Mouse (Mus musculus): Measurements from ENCODE around the gene Pole2.
A peak's percentile ranks its signal among the peaks of the same experiment; 100 is the strongest.

The Pole2 gene

DNA sequence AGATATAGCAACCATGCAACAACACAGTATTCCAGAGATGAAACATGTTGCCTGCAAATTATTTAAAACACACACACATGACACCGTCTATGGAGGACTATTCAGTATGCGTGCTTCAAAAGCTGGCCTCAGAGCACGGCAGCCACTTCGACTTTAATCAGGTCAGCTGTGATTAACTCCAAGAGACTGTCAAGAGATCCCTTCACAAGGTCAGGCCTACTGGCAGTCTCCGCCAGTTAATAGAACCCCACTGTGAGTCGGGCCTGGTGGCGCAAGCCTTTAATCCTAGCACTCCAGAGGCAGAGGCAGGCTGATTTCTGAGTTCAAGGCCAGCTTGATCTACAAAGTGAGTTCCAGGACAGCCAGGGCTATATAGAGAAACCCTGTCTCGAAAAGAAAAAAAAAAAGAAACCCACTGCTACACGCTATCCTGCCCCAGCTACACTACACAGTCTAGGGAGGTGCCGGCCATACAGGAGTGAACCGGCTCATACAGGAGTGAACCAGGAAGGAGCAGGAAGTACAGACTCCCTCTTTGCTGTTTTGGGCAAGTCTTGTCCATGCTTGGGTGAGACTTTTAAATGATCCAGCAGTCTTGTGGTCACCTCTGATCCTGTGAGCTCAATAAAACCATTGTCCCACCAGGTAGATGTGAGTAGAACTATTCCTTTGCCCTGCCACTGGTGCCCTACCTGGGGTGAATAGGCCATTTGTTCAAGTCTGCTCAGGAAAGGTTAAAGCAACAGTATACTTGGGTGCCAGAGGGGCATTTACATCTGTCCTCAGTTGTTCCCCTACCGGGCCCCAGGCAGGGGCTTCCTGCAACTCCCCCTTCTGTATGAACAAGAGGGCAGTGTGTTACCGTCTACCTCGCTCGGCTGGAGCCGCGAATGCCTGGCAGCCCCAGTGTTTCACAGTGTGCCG is 17.7 kb downstream of the Pole2 start:
- no peak for DNase-seq (ENCODE audit: low read depth, low spot score)

DNA sequence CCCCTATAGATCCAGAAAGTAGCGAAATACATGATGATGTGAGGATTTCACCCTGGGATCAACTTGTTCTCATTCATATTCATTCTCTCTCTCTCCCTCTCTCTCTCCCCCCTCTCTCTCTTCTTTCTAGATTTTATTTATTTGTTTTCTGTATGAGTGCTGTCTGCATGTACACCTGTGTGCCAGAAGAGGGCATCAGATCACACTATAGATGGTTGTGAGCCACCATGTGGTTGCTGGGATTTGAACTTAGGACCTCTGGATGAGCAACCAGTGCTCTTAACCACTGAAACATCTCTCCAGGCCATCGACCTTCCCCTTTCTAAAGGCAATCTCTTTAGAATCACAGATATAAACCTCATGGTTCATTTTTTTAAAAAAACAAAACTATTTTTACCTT is 19.5 kb downstream of the Pole2 start:
- no peak for DNase-seq (ENCODE audit: low read depth, low spot score)

DNA sequence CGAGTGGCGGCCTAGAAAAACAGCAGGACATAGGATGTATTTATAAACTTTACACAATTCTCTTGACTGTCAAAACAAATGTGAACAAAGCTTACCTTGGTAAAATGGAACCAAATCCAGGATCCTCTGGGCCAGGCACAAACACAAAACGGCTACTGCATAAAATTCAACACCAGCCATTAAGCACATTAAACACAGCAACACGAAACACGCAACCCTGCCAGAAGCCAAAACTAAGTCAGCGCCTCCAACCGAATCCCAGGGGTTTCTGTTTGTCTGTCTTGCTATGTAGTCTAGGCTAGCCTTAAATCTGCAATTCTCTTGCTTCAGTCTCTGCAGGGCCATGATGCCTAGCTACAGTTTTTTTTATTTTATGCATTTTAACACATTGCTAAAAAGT is 20.1 kb downstream of the Pole2 start:
- DNase-seq (ENCODE audit: low read depth, low spot score) = no peak

DNA sequence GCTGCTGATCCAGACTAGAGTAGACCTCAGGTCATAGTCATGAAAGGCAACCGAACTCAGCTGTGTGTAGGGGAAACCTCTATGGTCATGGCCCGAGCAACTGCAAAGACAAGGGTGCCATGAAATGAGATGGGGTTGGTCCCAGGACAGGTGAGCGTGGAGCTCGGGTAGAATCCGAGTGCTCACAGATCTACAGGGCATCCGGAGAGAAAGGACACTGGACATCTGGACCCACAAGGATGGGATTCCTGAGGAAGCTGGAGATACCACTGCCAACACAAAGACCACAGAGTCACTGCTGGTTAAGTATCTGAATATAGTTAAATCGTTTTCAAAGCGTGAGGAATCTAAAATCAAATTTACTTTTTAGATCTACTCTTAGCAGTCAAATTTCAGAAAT is 20.6 kb downstream of the Pole2 start:
- no peak for DNase-seq (ENCODE audit: low read depth, low spot score)

DNA sequence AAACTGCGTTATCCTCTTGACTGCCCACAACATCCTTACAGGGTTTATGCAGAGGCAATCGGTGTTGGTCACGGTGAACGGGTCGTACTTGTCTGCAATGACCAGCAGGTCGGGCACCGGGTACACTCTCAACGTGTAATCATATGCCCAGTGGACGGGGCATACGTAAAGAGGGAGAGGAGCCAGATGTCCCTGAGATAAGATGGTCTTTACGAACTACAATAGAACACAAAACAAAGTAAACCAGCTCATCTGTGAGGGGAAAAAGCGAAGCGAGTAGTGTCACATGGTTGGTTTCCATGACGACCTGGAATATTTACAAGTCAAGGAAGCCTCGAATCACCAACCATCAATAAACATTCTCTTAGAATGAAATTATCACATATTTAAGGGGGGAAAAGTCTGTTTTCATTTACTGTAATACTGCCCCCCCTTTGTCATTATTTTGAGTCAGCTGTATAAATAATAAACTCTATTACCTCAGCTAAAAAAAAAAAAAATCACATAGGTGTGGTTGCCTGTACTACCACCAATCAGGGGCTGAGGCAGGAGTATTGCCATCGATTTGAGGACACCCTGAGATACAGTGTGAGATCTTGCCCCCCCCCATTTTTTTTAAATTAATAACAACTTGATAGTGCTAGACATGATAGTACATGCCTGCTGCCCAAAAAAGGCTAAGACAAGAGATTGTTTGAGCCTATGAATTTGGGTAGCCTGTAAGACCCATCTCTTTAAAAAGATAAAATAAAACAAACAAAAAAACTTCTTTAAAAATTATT is 23.8 kb downstream of the Pole2 start, which contains the start of gene Gm49384:
Gm49384 (minus strand) TSS at position 216 of the 782 bp plus-strand sequence.
- no peak for DNase-seq (ENCODE audit: low read depth, low spot score)

DNA sequence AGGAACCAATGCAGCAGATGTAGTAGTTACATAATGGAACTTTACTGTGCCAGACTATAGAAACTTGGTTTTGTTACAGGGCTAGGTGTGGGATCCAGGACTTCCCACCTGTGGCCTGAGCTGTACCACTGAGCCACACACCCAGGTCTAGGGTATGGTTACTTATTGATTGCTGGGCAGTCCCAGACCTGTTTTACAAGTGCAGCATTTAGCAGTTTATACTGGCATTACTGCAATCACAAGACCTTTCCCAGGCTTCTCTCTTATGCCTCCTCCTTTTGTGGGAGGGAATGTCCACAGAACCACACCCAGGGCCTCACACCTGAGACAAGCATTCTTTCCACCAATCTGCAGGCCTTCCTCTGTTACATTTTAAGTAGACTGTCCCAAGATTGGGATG is 29.0 kb downstream of the Pole2 start:
- no peak for DNase-seq (ENCODE audit: low read depth, low spot score)

DNA sequence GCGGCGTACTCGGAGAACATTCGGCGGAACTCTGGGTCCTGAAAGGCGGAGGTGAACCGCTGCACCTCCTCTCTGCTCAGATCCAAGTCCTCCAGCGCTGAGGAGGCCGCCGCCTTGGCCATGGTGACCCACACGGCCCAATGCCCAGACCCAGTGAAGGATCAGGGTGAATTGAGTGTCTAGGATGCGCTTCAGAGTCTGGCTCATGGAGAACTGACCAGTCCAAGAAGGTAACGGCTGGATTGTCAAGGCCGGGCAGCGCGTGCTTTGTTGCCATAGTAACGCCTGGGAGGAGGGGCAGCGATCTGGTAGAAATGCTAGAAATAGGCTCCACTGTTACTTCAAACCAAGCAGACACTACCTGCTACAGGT is 29.8 kb downstream of the Pole2 start, which contains the start of gene Dnaaf2:
Dnaaf2 (minus strand) TSS at position 266 of the 372 bp plus-strand sequence.
- peak; percentile 62 for DNase-seq (ENCODE audit: low read depth, low spot score)

DNA sequence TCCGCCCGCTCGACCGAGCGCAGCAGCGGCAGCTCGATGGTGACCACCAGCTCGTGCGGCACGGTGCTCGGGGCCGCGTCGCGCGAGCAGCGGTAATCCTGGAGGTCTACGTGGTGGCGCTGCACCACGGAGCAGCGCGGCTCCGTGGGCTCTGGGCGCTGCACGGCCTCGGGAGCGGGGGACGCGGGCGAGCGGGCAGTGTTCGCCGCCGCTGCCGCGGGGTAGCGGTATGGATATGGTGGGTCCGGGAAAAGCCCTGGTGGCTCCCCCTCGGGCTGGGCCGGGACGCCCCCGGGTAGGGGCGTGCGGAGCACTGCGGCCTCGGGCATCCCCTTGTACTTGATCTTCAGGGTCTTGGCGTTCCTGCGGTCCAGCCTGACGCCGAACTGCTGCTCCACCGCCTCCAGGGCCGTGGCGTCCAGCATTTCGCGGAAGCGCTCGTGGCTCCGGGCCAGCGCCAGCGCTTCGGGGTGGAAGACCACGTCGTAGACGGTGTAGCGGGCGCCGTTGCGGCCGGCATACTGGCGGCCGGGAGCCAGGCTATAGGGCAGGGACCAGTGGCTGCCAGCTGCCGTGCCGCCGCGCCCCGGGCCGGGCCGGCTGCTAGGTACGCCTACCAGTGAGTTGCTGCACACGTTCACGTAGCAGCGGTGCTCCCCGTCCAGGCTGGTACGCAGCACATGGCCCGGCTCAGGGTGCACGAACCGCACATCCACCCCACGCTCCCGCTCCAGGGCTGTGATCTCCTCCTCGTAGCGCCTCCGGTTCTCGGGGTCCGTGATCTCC is 30.4 kb downstream of the Pole2 start:
- peak; percentile 60 for DNase-seq (ENCODE audit: low read depth, low spot score)

DNA sequence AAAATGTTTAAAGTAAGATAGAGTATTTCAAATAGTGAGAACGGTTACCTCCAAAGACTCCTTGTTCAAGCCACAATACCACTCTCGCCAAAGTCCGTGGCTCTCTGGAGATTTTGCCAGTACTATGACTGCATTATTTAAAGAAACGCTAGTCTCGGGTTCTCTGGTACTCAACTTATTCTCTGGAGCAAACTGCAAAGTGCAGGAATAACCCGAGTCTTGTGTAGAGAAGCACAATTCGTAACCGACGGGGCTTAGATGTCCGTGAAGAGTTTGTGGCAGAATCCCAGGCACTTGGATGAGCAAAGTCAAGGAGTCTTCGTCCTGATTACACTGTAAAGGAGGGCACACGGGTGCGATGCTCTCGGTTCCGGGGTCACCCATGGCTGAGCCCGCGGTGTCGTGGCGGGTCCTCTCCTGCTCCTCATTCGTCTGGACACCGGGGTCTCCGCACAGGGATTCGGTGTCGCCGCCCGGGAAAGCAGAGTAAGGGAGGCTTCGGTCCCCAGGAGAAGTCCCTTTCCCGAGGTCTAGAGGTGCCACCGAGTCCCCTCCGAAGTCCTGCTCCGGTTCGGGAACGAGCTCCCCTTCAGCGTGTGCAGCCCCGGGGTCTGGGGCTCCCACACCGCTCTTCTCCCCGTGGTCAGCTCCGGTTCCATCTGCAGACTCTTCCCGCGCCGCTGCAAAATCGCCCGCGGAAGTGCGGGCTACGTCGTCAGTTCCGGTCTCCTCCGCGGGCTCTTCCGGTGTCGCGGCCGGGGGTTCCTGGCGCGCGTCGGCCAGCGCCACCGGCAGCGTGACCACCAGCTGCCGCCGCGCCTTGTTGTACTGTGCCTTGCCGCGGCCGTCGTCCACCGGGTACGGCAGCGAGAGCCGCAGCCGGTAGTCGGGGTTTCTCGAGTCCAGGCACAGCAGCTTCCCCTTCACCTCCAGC is 31.3 kb downstream of the Pole2 start, which contains the start of gene Gm49383:
Gm49383 (minus strand) TSS at position 661 of the 934 bp plus-strand sequence.
- peak; percentile 58 for DNase-seq (ENCODE audit: low read depth, low spot score)

DNA sequence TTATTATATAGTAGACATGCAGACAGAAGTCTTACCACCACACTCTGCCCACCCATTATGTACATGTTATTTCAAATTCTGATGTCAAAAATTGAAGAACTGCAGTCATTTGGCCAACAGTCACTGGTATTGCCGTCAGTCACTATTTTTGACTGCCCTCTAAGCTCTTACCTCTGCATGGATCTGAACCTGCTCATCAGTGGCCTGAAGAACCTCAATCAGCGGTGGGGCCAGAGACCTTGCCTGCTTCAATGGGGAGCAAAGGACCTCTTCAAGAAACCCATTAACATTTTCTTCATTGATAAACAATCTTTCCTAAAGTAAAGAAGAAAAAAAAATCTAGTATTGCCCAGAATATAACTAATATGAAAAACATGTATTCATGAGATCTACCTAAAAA is 35.4 kb downstream of the Pole2 start:
- DNase-seq (ENCODE audit: low read depth, low spot score) = no peak

DNA sequence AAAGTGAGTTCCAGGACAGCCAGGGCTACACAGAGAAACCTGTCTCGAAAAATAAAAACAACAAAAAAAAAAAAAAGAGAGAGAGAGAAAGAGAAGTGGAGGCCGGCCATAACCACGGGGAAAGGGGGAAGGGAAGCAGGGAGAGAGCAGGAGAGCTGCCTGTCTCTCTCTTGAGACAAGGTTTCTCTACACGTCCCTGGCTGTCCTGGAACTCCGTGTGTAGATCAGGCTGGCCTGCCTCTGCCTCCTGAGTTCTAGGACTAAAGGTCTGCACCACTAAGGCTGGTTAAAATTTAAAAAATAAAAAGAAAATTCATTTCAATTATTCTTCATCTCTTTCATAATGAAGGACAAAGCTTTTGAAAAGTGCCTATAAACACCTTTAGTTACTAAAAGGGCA is 36.6 kb downstream of the Pole2 start:
- no peak for DNase-seq (ENCODE audit: low read depth, low spot score)

DNA sequence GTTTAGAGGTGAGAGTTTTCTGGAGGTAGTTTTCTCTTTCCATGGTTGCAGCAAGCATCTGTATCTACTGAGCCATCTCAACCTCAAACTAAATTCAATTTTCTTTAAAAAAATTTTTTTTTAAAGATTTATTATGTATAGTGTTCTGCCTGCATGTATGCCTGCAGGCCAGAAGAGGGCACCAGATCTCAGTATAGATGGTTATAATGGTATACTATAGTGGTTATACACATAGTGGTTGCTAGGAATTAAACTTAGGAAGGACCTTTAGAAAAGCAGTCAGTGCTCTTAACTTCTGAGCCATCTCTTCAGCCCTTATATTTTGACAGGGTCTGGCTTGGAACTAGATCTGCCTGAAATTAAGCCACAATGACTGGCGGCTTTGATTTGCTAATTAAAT is 37.5 kb downstream of the Pole2 start:
- no peak for DNase-seq (ENCODE audit: low read depth, low spot score)

DNA sequence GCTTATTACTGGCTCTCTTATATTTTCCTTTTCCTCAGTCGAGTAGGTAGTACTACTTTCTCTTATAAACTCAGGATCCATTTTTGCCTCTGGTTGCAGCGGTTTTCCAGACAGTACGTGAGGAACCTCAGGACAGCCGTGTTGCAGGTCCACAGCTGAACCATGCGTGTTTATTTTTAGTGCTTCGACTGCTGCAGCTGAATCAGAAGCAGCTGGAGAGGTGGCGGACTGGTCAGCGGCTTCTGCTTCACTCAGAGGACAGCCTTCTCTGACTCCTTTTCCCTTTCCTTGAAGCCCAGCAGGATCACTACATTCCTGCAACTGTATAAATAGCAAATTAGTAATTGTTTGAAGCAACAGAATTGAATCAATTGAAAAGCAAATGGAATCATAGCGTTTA is 37.9 kb downstream of the Pole2 start:
- DNase-seq (ENCODE audit: low read depth, low spot score) = no peak

DNA sequence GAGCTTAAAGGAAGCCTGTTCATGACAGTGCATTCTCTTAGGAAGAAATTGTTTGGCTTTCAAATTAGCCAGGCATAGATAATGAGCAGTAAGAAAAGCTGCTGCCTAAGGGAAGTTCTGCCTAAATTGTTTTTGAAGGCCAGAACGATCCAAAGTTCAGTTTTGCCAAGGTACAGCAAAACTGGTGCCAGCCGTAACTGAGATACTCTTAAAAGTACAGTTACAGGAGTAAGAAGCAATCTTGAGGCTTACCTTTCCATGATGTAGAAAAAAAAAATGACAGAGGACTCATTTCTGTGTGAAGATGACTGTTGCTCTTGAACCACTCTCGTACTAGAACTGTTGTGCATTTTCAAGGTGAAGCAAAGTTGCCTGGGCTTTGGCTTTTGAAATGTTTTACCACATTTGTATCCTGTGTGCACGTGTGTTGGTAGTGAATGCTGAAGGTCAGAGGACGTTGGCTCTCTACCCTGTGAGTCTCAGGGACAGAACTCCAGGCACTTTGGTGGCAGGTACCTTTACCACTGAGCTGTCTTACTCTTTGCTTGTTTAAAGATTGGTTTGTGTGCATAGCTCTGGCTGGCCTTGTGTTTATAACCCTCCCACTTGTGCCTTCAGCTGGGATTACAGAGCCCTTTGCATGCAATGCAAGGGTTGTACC is 41.1 kb downstream of the Pole2 start:
- no peak for DNase-seq (ENCODE audit: low read depth, low spot score)

DNA sequence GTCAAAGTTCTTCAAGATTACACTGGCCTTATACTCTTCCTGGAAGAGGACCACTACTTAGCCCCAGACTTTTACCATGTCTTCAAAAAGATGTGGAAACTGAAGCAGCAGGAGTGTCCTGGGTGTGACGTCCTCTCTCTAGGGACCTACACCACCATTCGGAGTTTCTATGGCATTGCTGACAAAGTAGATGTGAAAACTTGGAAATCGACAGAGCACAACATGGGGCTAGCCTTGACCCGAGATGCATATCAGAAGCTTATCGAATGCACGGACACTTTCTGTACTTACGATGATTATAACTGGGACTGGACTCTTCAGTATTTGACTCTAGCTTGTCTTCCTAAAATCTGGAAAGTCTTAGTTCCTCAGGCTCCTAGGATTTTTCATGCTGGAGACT is 42.6 kb downstream of the Pole2 start:
- no peak for DNase-seq (ENCODE audit: low read depth, low spot score)

DNA sequence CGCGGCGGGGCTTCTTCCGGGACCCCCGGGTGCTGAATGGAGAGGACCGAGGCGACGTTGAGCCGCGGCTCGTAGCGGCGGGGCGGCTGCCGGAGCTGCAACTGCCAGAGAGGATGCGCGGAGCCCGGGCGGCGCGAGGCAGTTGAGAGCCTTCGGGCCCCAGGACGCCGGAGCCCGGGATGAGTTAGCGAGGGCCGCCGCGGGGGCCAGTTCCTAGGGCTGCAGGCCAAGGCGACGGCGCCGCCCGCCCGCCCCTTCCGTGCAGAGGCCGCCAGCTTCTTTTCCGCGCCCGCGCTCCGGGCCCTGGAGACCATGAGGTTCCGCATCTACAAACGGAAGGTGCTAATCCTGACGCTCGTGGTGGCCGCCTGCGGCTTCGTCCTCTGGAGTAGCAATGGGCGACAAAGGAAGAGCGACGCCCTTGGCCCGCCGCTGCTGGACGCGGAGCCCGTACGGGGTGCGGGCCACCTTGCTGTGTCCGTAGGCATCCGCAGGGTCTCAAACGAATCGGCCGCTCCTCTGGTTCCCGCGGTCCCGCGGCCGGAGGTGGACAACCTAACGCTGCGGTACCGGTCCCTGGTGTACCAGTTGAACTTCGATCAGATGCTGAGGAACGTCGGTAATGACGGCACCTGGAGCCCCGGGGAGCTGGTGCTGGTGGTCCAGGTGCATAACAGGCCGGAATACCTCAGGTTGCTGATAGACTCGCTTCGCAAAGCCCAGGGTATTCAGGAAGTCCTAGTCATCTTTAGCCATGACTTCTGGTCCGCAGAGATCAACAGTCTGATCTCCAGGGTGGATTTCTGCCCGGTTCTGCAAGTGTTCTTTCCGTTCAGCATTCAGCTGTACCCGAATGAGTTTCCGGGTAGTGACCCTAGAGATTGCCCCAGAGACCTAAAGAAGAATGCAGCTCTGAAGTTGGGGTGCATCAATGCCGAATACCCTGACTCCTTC is 43.4 kb downstream of the Pole2 start:
- peak; percentile 47 for DNase-seq (ENCODE audit: low read depth, low spot score)

DNA sequence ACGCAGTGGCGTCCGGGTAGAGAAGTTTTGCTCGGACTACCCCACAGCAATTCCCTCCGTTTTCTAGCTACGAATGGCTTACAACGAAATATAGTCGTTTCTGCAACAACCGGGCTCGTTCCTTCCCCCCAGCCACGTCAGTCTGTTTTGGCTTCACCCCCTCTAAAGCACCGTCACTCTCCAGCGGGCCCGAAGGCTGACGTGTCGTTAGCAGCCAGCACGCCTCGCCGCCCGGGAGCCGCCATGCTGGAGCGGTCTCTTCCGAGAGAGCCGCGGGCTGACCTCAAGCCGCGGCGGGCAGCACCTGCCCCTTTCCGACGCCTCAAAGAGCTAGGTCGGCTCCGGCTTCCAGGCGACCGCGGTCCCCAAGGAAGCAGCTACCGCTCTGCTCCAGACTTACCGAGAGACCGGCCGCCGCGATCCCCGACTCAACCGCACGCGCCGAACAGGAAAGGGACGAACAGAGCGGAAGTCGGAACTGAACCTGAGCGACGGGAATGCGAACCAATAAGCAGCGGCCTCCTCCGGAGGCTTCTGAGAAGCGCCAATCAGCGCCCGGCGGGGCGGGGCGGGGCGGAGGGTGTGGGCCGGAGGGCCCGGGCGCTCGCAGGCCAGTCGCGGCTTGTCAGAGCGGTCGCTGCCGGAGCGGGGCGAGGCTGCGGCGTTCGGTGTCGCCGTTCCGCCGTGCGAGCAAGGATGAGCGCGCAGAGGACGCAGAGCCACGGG is 44.2 kb downstream of the Pole2 start, which contains the start of the genes Rpl36al and Mgat2:
Rpl36al (minus strand) TSS at position 501 of the 726 bp plus-strand sequence.
Mgat2 (plus strand) TSS at position 575 of the 726 bp plus-strand sequence.
- DNase-seq (ENCODE audit: low read depth, low spot score) = peak; percentile 99

DNA sequence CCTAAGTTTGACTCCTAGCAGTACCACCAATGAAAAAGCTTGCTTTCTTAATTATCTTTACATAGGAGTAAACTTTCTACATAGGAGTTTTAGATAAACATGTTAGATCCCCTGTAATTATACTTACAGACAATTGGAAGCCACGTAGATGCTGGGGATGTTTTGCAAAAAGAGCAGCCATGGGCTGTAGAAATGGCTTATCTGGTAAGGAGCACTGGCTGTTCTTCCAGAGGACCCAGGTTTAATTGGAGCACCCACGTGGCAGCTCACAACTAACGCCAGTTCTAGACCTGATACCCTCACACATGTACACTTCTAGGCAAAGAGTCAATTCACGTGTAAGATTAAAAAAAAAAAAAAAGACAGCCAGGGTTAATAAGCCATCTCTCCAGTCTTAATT is 46.2 kb downstream of the Pole2 start:
- DNase-seq (ENCODE audit: low read depth, low spot score) = no peak

Measured in c-Kit-negative CD71-positive TER-119-positive erythroid progenitor cells, embryonic 14.5 days (primary cell).